Mouse (Mus musculus): ENCODE measurements at regions not wholly inside any gene's neighbourhood (a gene's known extent, or its start where the extent isn't known, plus 50 kb on each side); places are given as distances from the start of the nearest gene placed in this dataset.

DNA sequence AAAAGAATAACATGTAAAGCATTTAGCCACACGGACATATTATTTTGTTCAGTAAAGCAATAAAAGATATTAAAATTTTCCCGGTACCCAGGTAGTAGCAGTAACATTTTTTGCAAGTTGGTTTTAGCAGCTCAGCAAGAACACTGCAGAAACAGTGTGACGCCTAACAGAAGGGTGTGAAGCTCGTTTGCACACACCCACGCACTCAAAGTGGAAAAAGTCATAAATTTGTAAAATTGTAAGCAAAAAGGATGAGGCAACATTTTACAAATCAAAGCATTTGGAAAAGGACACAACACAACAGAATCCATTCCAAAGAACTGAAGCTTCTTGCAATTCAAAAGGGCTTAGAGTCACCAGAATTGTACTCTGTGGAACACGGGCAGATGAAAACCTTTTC lies 1053.6 kb upstream of the Celf2 start:
- no peaks in the 10 kb centered on the region for H3K4me1 ChIP-seq (replicated peaks; ENCODE audit: low read depth, low read length)
- no peak for TF ChIP-seq NANOG (IDR thresholded peaks at IDR 0.05; ENCODE audit: borderline replicate concordance, low read length)
- no peak for TF ChIP-seq CTCF (conservative IDR thresholded peaks at IDR 0.05; ENCODE audit: low read length)
- no peak for TF ChIP-seq POU5F1 (IDR thresholded peaks at IDR 0.05; ENCODE audit: borderline replicate concordance, low read length)
- no peak overlapping the region for H3K4me3 ChIP-seq (replicated peaks; ENCODE audit: low read length)
- no peaks in the 10 kb centered on the region for H3K9me3 ChIP-seq (ENCODE audit: low read length)
- no peaks in the 10 kb centered on the region for H3K36me3 ChIP-seq (ENCODE audit: insufficient read depth, low read length)
- no peaks in the 10 kb centered on the region for H3K27me3 ChIP-seq (ENCODE audit: insufficient read depth, low read length)

DNA sequence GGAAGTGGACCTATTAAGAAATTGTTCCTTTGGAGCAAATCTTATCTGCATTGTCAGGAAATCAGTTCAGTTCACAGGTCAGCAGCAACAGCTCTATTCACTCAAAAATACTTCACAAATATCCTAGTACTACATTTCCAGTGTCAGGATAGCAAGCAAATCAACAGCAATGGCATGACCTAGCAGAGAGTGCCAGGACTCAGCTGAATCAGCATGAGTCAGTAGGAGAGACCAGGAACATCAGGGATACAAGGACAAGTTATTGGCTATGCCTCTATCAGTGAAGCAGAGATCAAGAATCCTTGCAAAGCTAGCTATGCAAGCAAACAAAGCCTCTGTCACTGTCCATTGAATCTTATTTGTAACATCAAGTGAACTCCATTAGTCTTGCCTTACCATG lies 1036.8 kb upstream of the Celf2 start:
- no peaks in the 10 kb centered on the region for H3K4me1 ChIP-seq (replicated peaks; ENCODE audit: low read depth, low read length)
- H3K36me3 ChIP-seq (ENCODE audit: insufficient read depth, low read length) = no peaks in the 10 kb centered on the region
- H3K4me3 ChIP-seq (replicated peaks; ENCODE audit: low read length) = no peak overlapping the region
- H3K9me3 ChIP-seq (ENCODE audit: low read length) = no peaks in the 10 kb centered on the region
- TF ChIP-seq CTCF (conservative IDR thresholded peaks at IDR 0.05; ENCODE audit: low read length) (no peak), POU5F1 (IDR thresholded peaks at IDR 0.05; ENCODE audit: borderline replicate concordance, low read length) (no peak), NANOG (IDR thresholded peaks at IDR 0.05; ENCODE audit: borderline replicate concordance, low read length) (no peak)
- H3K27me3 ChIP-seq (ENCODE audit: insufficient read depth, low read length) = no peaks in the 10 kb centered on the region

- no peaks in the 10 kb centered on the region for H3K27me3 ChIP-seq (ENCODE audit: insufficient read depth, low read length)
- H3K4me3 ChIP-seq (replicated peaks; ENCODE audit: low read length) = no peak overlapping the region
- H3K4me1 ChIP-seq (replicated peaks; ENCODE audit: low read depth, low read length) = no peaks in the 10 kb centered on the region
- TF ChIP-seq POU5F1 (IDR thresholded peaks at IDR 0.05; ENCODE audit: borderline replicate concordance, low read length) (no peak), NANOG (IDR thresholded peaks at IDR 0.05; ENCODE audit: borderline replicate concordance, low read length) (no peak), CTCF (conservative IDR thresholded peaks at IDR 0.05; ENCODE audit: low read length) (no peak)
- no peaks in the 10 kb centered on the region for H3K36me3 ChIP-seq (ENCODE audit: insufficient read depth, low read length)
- peaks cover 10% of the 10 kb centered on the region for H3K9me3 ChIP-seq (ENCODE audit: low read length)
These were observed 1027.5 kb upstream of the Celf2 start for GRCm38 (mm10) chr2:8536842-8537241.

- no peak for TF ChIP-seq CTCF (conservative IDR thresholded peaks at IDR 0.05; ENCODE audit: low read length)
- TF ChIP-seq NANOG (IDR thresholded peaks at IDR 0.05; ENCODE audit: borderline replicate concordance, low read length) = peak; percentile 93; the same call in 1 of the 2 replicates
- TF ChIP-seq POU5F1 (IDR thresholded peaks at IDR 0.05; ENCODE audit: borderline replicate concordance, low read length) = no peak
- H3K4me3 ChIP-seq (replicated peaks; ENCODE audit: low read length) = no peak overlapping the region
- no peaks in the 10 kb centered on the region for H3K27me3 ChIP-seq (ENCODE audit: insufficient read depth, low read length)
- H3K36me3 ChIP-seq (ENCODE audit: insufficient read depth, low read length) = no peaks in the 10 kb centered on the region
- peaks cover 3% of the 10 kb centered on the region; the same call in 1 of the 2 replicates for H3K9me3 ChIP-seq (ENCODE audit: low read length)
- H3K4me1 ChIP-seq (replicated peaks; ENCODE audit: low read depth, low read length) = peaks cover 12% of the 10 kb centered on the region
These were observed 989.1 kb upstream of the Celf2 start for GRCm38 (mm10) chr2:8498466-8498865.

DNA sequence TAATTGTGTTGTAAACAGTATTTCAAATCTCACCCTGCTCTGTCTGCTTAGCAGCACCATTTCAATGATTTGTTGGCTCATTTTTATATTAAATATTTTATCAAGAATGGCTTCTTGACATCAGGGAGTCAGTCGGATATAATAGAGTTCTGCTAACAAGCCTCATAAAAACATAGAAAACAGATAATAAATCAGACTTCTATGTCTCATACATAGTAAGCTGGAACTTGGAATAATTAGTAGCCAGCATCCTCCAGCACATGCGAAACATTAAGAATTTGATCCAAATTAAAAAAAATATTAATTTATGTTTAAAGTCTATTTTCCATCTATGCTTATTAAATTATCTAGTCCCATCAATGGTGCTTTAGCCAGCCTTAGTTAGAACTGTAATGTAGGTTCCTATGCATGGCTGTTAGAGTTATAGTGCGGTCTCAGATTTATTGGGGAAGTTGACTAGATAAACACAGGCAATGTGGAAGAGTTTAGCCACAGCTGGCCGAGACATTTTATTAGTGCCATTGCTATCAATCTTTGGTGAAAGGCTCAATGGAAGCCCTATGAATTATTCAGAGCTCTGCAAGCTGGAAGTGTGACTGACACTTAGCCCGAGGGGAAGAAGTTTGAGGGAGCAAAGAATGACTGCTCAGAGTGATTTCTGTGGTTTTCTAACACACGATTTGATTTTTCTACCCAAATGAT lies 968.6 kb upstream of the Celf2 start:
- Histone ChIP-seq H3K4me3 (replicated peaks; ENCODE audit: low read length) (no peak overlapping the region), H3K27me3 (ENCODE audit: insufficient read depth, low read length) (no peaks in the 10 kb centered on the region), H3K36me3 (ENCODE audit: insufficient read depth, low read length) (no peaks in the 10 kb centered on the region), H3K4me1 (replicated peaks; ENCODE audit: low read depth, low read length) (no peaks in the 10 kb centered on the region), H3K9me3 (ENCODE audit: low read length) (no peaks in the 10 kb centered on the region; the same call in 1 of the 2 replicates)
- no peak for TF ChIP-seq POU5F1 (IDR thresholded peaks at IDR 0.05; ENCODE audit: borderline replicate concordance, low read length)
- no peak for TF ChIP-seq NANOG (IDR thresholded peaks at IDR 0.05; ENCODE audit: borderline replicate concordance, low read length)
- TF ChIP-seq CTCF (conservative IDR thresholded peaks at IDR 0.05; ENCODE audit: low read length) = no peak

DNA sequence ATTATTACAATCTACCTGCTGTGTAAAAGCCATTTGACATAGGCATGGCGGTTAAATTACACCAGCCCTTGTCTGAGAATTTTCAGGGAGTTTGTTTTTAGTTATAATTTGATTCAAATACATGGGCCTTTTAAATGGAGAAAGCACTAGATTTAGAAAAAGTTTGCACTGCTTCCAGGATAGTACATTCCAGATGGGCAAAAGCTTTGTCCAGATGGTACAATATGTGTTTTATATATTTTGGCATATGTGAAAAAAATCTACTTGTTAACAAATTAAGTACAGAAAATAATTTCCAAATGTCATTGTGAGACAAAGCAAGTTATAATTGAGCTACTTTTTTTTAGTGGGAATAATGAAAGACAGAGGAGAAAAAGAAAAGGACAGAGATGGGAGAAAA lies 961.2 kb upstream of the Celf2 start:
- H3K4me1 ChIP-seq (replicated peaks; ENCODE audit: low read depth, low read length) = no peaks in the 10 kb centered on the region
- no peaks in the 10 kb centered on the region for H3K9me3 ChIP-seq (ENCODE audit: low read length)
- no peaks in the 10 kb centered on the region for H3K36me3 ChIP-seq (ENCODE audit: insufficient read depth, low read length)
- no peak for TF ChIP-seq CTCF (conservative IDR thresholded peaks at IDR 0.05; ENCODE audit: low read length)
- H3K27me3 ChIP-seq (ENCODE audit: insufficient read depth, low read length) = no peaks in the 10 kb centered on the region
- H3K4me3 ChIP-seq (replicated peaks; ENCODE audit: low read length) = no peak overlapping the region

- H3K36me3 ChIP-seq (ENCODE audit: insufficient read depth, low read length) = no peaks in the 10 kb centered on the region
- no peaks in the 10 kb centered on the region for H3K4me1 ChIP-seq (replicated peaks; ENCODE audit: low read depth, low read length)
- no peaks in the 10 kb centered on the region for H3K27me3 ChIP-seq (ENCODE audit: insufficient read depth, low read length)
- no peak overlapping the region for H3K4me3 ChIP-seq (replicated peaks; ENCODE audit: low read length)
- TF ChIP-seq POU5F1 (IDR thresholded peaks at IDR 0.05; ENCODE audit: borderline replicate concordance, low read length) (no peak), NANOG (IDR thresholded peaks at IDR 0.05; ENCODE audit: borderline replicate concordance, low read length) (no peak), CTCF (conservative IDR thresholded peaks at IDR 0.05; ENCODE audit: low read length) (no peak)
- no peaks in the 10 kb centered on the region for H3K9me3 ChIP-seq (ENCODE audit: low read length)
These were observed 959.6 kb upstream of the Celf2 start for GRCm38 (mm10) chr2:8468989-8469388.

DNA sequence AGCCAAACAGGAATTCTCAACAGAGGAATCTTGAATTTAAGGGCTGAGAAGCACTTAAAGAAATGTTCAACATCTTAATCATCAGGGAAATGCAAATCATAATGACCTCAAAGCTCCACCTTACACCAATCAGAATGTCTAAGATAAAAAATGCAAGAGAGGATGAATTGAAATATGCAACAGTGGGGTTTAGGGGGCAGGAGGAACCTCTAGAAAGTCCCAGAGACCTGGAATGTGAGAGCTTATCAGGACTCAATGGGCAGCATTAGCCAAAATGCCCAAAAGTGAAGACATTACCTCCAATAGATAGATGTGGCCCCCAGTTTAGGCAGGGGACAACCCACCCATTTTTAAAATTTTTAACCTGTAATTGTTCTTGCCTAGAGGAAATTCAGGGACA lies 959.0 kb upstream of the Celf2 start:
- no peak overlapping the region for H3K4me3 ChIP-seq (replicated peaks; ENCODE audit: low read length)
- TF ChIP-seq NANOG (IDR thresholded peaks at IDR 0.05; ENCODE audit: borderline replicate concordance, low read length) = no peak
- no peak for TF ChIP-seq CTCF (conservative IDR thresholded peaks at IDR 0.05; ENCODE audit: low read length)
- TF ChIP-seq POU5F1 (IDR thresholded peaks at IDR 0.05; ENCODE audit: borderline replicate concordance, low read length) = no peak
- H3K27me3 ChIP-seq (ENCODE audit: insufficient read depth, low read length) = no peaks in the 10 kb centered on the region
- no peaks in the 10 kb centered on the region for H3K9me3 ChIP-seq (ENCODE audit: low read length)
- H3K4me1 ChIP-seq (replicated peaks; ENCODE audit: low read depth, low read length) = no peaks in the 10 kb centered on the region
- H3K36me3 ChIP-seq (ENCODE audit: insufficient read depth, low read length) = no peaks in the 10 kb centered on the region
